Mouse (Mus musculus) spleen, adult 2 months (tissue): Measurements from ENCODE around the gene Siglec1.

Source experiments
- CTCF ChIP-seq: fragments of 200-500 bp; IDR thresholded peaks from 2 replicates; pipeline ENCODE4 v1.5.1; 2011; ENCODE audit warnings: mild to moderate bottlenecking, inconsistent platforms; ENCODE audit not compliant: insufficient read depth, insufficient read length, insufficient replicate concordance; ENCODE audit errors: extremely low read depth
- POLR2A ChIP-seq: fragments of 200-500 bp; IDR thresholded peaks from 2 replicates; pipeline ENCODE4 v1.6.1; 2011; ENCODE audit warnings: low read depth, low read length, inconsistent platforms

DNA sequence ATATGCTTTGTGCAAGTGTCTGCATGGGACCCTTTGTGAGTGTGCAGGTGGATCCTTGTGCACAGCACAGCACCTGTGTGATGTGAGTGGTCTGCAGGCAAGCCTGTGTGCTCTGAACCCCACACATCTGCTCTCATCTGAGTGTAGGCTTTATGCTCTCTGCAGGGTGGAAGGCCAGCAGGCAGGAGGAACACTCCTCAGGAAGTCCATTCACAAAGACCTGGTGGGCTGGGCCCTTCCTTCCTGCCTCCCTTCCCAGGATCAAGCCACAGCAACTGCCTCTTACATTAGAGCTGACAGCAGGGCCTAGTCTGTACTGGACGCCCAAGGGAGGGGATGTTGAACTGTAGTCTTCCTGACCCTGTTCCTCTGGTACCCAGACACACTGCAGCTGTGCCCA lies 47.8 kb upstream of the Siglec1 start:
- TF ChIP-seq POLR2A (no peak), CTCF (no peak)
